25 mouse cellular contexts compared by ENCODE assay signal in genomic region chr1:120080632-120081031, GRCm38 (mm10). TPM values are rescaled to one million over a fixed set of nuclear protein-coding genes. Genes with fewer than 3 reads are reported as not detected.
DNase-seq lines count a peak whose midpoint lies in the region; ATAC-seq and TF ChIP-seq lines count a peak whose summit lies in the region.
"Had no signal": no experiment of that assay in that cellular context is flagged by ENCODE, and none has a peak within 500 bp of the region (broad histone marks: within the 10 kb centered on the region; RNA-seq: fewer than 3 reads in every experiment).

No protein-coding gene starts in this region.

- H3K4me1 ChIP-seq in heart, embryonic 11.5 days (ENCODE audit: control insufficient read depth, insufficient read depth, low read length), result peaks cover 17% of the 10 kb centered on the region
- H3K4me1 ChIP-seq: neural tube, embryonic 12.5 days had no signal

- no peak overlapping the region for H3K27ac ChIP-seq in heart, embryonic 11.5 days (ENCODE audit: low read depth, low read length)
- H3K27ac ChIP-seq: forebrain, embryonic 10.5 days; intestine, embryonic 15.5 days; limb, embryonic 15.5 days; liver, embryonic 15.5 days; neural tube, embryonic 12.5 days had no signal

- no peak overlapping the region for H3K4me3 ChIP-seq in myocyte
- H3K4me3 ChIP-seq in heart, embryonic 11.5 days (ENCODE audit: low read depth, low read length), result no peak overlapping the region
- H3K4me3 ChIP-seq: forebrain, embryonic 10.5 days; intestine, embryonic 15.5 days; limb, embryonic 15.5 days; liver, embryonic 15.5 days; neural tube, embryonic 12.5 days had no signal

- no peak overlapping the region for H3ac ChIP-seq in myocyte (ENCODE audit: control insufficient read depth, insufficient read length)

- H3K9me3 ChIP-seq in heart, embryonic 11.5 days (replicated peaks; ENCODE audit: control insufficient read depth, low read length), result no peaks in the 10 kb centered on the region
- H3K9me3 ChIP-seq: forebrain, embryonic 10.5 days; intestine, embryonic 15.5 days; limb, embryonic 15.5 days; liver, embryonic 15.5 days; neural tube, embryonic 12.5 days had no signal

- no peaks in the 10 kb centered on the region for H3K36me3 ChIP-seq in myocyte (ENCODE audit: control insufficient read depth, insufficient read depth)
- H3K36me3 ChIP-seq in heart, embryonic 11.5 days (ENCODE audit: control insufficient read depth, insufficient read depth, low read length), result no peaks in the 10 kb centered on the region
- H3K36me3 ChIP-seq: forebrain, embryonic 10.5 days; intestine, embryonic 15.5 days; limb, embryonic 15.5 days; liver, embryonic 15.5 days; neural tube, embryonic 12.5 days had no signal

- TF ChIP-seq POLR2A in myocyte (IDR thresholded peaks at IDR 0.05; ENCODE audit: insufficient read length, low read depth), result no peak

- peak; percentile 25 to 31 for DNase-seq in adrenal gland, postnatal 36 days
- no peak for DNase-seq in adrenal gland, postnatal 25 days
- DNase-seq in A20 (ENCODE audit: low read depth, low spot score), result peak; percentile 36
- peak; percentile 68 for DNase-seq in adipocyte (ENCODE audit: low spot score)
- no peak for DNase-seq in heart, adult 8-10 months (ENCODE audit: low spot score)
- DNase-seq in gastrocnemius, adult 8-10 months (ENCODE audit: low spot score in 2 of 2), result no peak
- DNase-seq: cerebellum, adult 9-11 months; forebrain, postnatal 0 days; gastrocnemius, postnatal 36 days; kidney, adult 8-10 months; kidney, postnatal 10 days; left cerebral cortex, postnatal 4 days; lung, postnatal 10 days; midbrain, embryonic 14.5 days; thymus, postnatal 25 days had no signal

- H3K27me3 ChIP-seq in myocyte (ENCODE audit: control insufficient read depth, insufficient read depth, insufficient read length), result no peaks in the 10 kb centered on the region
- no peaks in the 10 kb centered on the region for H3K27me3 ChIP-seq in heart, embryonic 11.5 days (ENCODE audit: control insufficient read depth, insufficient read depth, low read length)
- H3K27me3 ChIP-seq: intestine, embryonic 15.5 days; limb, embryonic 15.5 days; liver, embryonic 15.5 days; neural tube, embryonic 12.5 days had no signal

- no peak overlapping the region for H3K4me2 ChIP-seq in myocyte (ENCODE audit: low read depth)
- no peak overlapping the region for H3K4me2 ChIP-seq in heart, embryonic 11.5 days
- H3K4me2 ChIP-seq: intestine, embryonic 15.5 days; limb, embryonic 15.5 days; liver, embryonic 15.5 days; neural tube, embryonic 12.5 days had no signal

- no peak for ATAC-seq in heart, embryonic 11.5 days (replicated peaks; ENCODE audit: insufficient number of reproducible peaks, low FRiP score, low TSS enrichment)
- ATAC-seq: activated CD4-positive, CD25-positive, alpha-beta regulatory T cell, adult 4 months; CD4-positive, CD25-positive, alpha-beta regulatory T cell, adult 4 months; forebrain, postnatal 0 days; hindbrain, embryonic 16.5 days; intestine, embryonic 15.5 days had no signal

- H3K79me2 ChIP-seq in myocyte (ENCODE audit: control insufficient read depth, insufficient read depth), result no peaks in the 10 kb centered on the region

- WGBS in heart, embryonic 11.5 days (ENCODE audit: insufficient replicate concordance), result 91% methylated on average over 1 of the region's 1 CpGs

- no peak overlapping the region for H3K9ac ChIP-seq in heart, embryonic 11.5 days (ENCODE audit: low read depth, low read length)
- H3K9ac ChIP-seq: forebrain, postnatal 0 days; intestine, embryonic 15.5 days; limb, embryonic 15.5 days; liver, embryonic 15.5 days; neural tube, embryonic 12.5 days had no signal

TF ChIP-seq in myocyte, 11 proteins besides CTCF, POLR2A, EP300 and RAD21:
- TF ChIP-seq MYOG (IDR thresholded peaks at IDR 0.05; ENCODE audit: control insufficient read depth in 1 of 3, insufficient read depth in 1 of 3, insufficient read length in 2 of 3, low read depth in 2 of 3) (no peak), MYOD1 (IDR thresholded peaks at IDR 0.05; ENCODE audit: control insufficient read depth in 1 of 3, insufficient read length in 2 of 3, low read depth in 2 of 3) (peak; percentile 61 to 79 (median 77))

RNA-seq across cellular contexts. Expression of gene Tmem37, which starts 6.8 kb away (rescaled TPM):
- 10 to 100 TPM in 1 of 2 experiments, 1 to 10 TPM in 1; 9.5 to 14.5 TPM for total RNA-seq in adrenal gland, postnatal 36 days (2021)
- total RNA-seq in adrenal gland, postnatal 25 days (2021), result 9.2 and 10.3 TPM in 2 replicates
- 80.4 TPM for polyA plus RNA-seq in myocyte (2012; fragmentation: generic; extraction: Trizol)
- 1 to 10 TPM; 6.3 to 8.5 (median 7.1) TPM for total RNA-seq in heart, adult 8-10 months (2022)
- 19.1 and 19.6 TPM in 2 replicates for polyA plus RNA-seq in heart, embryonic 11.5 days (2014; fragmentation: Nextera tagmentation; extraction: Ambion mirVana)
- 10 to 100 TPM in 2 of 4 experiments, 1 to 10 TPM in 2; 7.0 to 17.1 (median 11.3) TPM for total RNA-seq in gastrocnemius, adult 8-10 months (2022)

RNA-seq across cellular contexts. Expression of gene Dbi, which starts 40.2 kb away (rescaled TPM):
- total RNA-seq in adrenal gland, postnatal 36 days (2021), result 1,000 to 10,000 TPM in 1 of 2 experiments, 100 to 1,000 TPM in 1; 862 to 1,322 TPM
- total RNA-seq in adrenal gland, postnatal 25 days (2021), result 791 and 964 TPM in 2 replicates
- polyA plus RNA-seq in myocyte (2012; fragmentation: generic; extraction: Trizol), result 698 TPM
- total RNA-seq in heart, adult 8-10 months (2022), result 100 to 1,000 TPM; 239 to 289 (median 263) TPM
- polyA plus RNA-seq in heart, embryonic 11.5 days (2014; fragmentation: Nextera tagmentation; extraction: Ambion mirVana), result 639 and 662 TPM in 2 replicates
- 100 to 1,000 TPM; 117 to 144 (median 142) TPM for total RNA-seq in gastrocnemius, adult 8-10 months (2022)

RNA-seq across cellular contexts. Expression of gene 3110009E18Rik, which starts 40.4 kb away (rescaled TPM):
- total RNA-seq in adrenal gland, postnatal 36 days (2021), result 10 to 100 TPM; 10.6 to 12.1 TPM
- total RNA-seq in adrenal gland, postnatal 25 days (2021), result 13.2 and 14.5 TPM in 2 replicates
- polyA plus RNA-seq in myocyte (2012; fragmentation: generic; extraction: Trizol), result 18.2 TPM
- 1 to 10 TPM; 2.7 to 7.8 (median 5.1) TPM for total RNA-seq in heart, adult 8-10 months (2022)
- 11.8 and 13.1 TPM in 2 replicates for polyA plus RNA-seq in heart, embryonic 11.5 days (2014; fragmentation: Nextera tagmentation; extraction: Ambion mirVana)
- total RNA-seq in gastrocnemius, adult 8-10 months (2022), result 1 to 10 TPM; 3.6 to 5.2 (median 4.1) TPM

Comparison
In these comparisons a context has a peak if more than half of its experiments do, and no peak if none do; other contexts are left out.
1. DNase-seq: peak in adrenal gland, postnatal 36 days (2 of 2), A20 (single experiment) and adipocyte (single experiment); none in adrenal gland, postnatal 25 days (single experiment), heart, adult 8-10 months (single experiment) and gastrocnemius, adult 8-10 months (0 of 2).